Mouse (Mus musculus) ES-Bruce4 (cell line): ENCODE results near the gene Kcnip1. TPM values are rescaled to one million over a fixed set of nuclear protein-coding genes. Genes with fewer than 3 reads are reported as not detected.

Source experiments
- H3K27ac ChIP-seq: 2 replicates; pipeline ENCODE4 v1.5.1; 2012; ENCODE audit warnings: low read length, inconsistent platforms; ENCODE audit not compliant: insufficient read depth
- H3K27me3 ChIP-seq: 2 replicates; pipeline ENCODE4 v1.6.1; 2012; ENCODE audit warnings: mild to moderate bottlenecking, low read length, inconsistent platforms; ENCODE audit not compliant: control insufficient read depth, poor library complexity, insufficient read depth, severe bottlenecking
- H3K36me3 ChIP-seq: 2 replicates; pipeline ENCODE4 v1.6.1; 2012; ENCODE audit warnings: inconsistent platforms, mild to moderate bottlenecking, low read length, moderate library complexity; ENCODE audit not compliant: control insufficient read depth, poor library complexity, insufficient read depth, severe bottlenecking
- H3K4me1 ChIP-seq: one replicate; pipeline ENCODE4 v1.8.1; 2011; ENCODE audit warnings: low read length; ENCODE audit not compliant: control insufficient read depth, insufficient read depth
- H3K4me3 ChIP-seq: 2 replicates; pipeline ENCODE4 v1.5.1; 2011; ENCODE audit warnings: low read depth, mild to moderate bottlenecking, low read length
- H3K9ac ChIP-seq: 2 replicates; pipeline ENCODE4 v1.6.1; 2012; ENCODE audit warnings: low read depth, mild to moderate bottlenecking, inconsistent platforms; ENCODE audit not compliant: poor library complexity, severe bottlenecking
- H3K9me3 ChIP-seq: replicated peaks from 2 replicates; pipeline ENCODE4 v1.6.1; 2012; ENCODE audit warnings: mild to moderate bottlenecking, low read length, inconsistent platforms; ENCODE audit not compliant: control insufficient read depth, poor library complexity, insufficient read depth, severe bottlenecking
- CTCF ChIP-seq: IDR thresholded peaks from one replicate; pipeline ENCODE4 v1.8.1; 2011; ENCODE audit warnings: low read depth, low read length
- EP300 ChIP-seq: IDR thresholded peaks from 2 replicates; pipeline ENCODE4 v1.6.1; 2011; ENCODE audit warnings: low read depth, low read length; ENCODE audit not compliant: insufficient read depth
- POLR2A ChIP-seq: IDR thresholded peaks from one replicate; pipeline ENCODE4 v1.8.1; 2011; ENCODE audit warnings: low read length; ENCODE audit not compliant: insufficient read depth
- polyA plus RNA-seq: library from polyadenylated mRNA; stranded (reverse); fragments of >200 nt; gene quantifications from 2 replicates; pipeline ENCODE4 v1.2.4, GENCODE M21; 2011; ENCODE audit warnings: low read depth; ENCODE audit not compliant: missing spikeins, insufficient read depth, insufficient read length

The Kcnip1 gene
- polyA plus RNA-seq, 1 experiment, result not detected

DNA sequence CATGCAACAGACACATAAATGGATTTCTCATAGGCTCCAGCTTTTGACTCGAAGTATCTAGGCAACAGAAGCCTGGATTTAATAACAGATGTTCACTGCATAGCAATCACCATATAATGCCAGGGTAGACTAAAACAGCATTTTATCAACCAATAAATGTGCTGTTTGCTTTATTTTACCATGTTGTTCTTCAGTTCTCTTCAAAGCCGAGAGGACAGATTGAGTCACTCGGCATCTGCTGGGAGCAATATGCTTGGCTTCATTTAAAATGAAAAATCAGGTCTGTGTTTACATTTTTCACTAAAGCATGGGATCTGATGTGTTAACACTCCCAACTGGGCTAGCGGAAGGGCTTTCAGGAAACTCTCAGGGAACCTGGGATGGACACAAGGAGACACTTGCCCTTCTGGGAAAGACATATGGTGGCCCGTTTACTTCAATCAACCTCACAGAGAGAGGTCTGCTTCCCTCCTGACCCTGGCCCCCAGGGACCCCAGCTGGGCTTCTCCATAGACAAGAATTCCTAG is 220.3 kb downstream of the Kcnip1 start:
- Histone ChIP-seq H3K36me3 (no peaks in the 10 kb centered on the region), H3K4me1 (no peaks in the 10 kb centered on the region), H3K9ac (no peak overlapping the region), H3K27me3 (no peaks in the 10 kb centered on the region), H3K4me3 (no peak overlapping the region), H3K9me3 (no peaks in the 10 kb centered on the region), H3K27ac (no peak overlapping the region)
- TF ChIP-seq CTCF (no peak), EP300 (no peak), POLR2A (no peak)

DNA sequence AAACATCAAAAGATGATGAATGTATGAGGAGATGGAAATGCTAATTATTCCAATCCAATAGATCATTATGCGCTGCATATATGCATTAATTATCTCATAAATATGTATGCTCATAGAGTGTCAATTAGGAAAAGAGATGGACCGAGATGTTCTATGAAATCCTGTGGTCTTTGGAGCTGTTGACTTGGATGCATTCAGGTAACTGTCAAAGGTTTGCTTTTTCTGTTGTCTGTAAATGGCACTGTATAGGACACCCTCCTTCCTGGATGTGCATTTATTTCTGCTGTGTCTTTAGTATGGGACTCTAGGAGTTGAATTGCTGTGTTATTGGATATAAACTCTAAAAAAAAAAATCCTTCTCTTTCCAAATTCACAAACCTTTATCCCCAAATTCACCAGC is 220.9 kb downstream of the Kcnip1 start:
- TF ChIP-seq POLR2A (no peak), EP300 (no peak), CTCF (no peak)
- Histone ChIP-seq H3K36me3 (no peaks in the 10 kb centered on the region), H3K9me3 (no peaks in the 10 kb centered on the region), H3K4me3 (no peak overlapping the region), H3K27ac (no peak overlapping the region), H3K9ac (no peak overlapping the region), H3K27me3 (no peaks in the 10 kb centered on the region), H3K4me1 (no peaks in the 10 kb centered on the region)

- no peak overlapping the region for H3K9ac ChIP-seq
- no peak overlapping the region for H3K27ac ChIP-seq
- H3K9me3 ChIP-seq, result no peaks in the 10 kb centered on the region
- no peaks in the 10 kb centered on the region for H3K4me1 ChIP-seq
- H3K36me3 ChIP-seq, result no peaks in the 10 kb centered on the region
- H3K27me3 ChIP-seq, result no peaks in the 10 kb centered on the region
- no peak overlapping the region for H3K4me3 ChIP-seq
- no peak for TF ChIP-seq EP300
- no peak for TF ChIP-seq CTCF
- TF ChIP-seq POLR2A, result no peak
These were observed 225.7 kb downstream of the Kcnip1 start for GRCm38 (mm10) chr11:33766976-33767938.

GRCm38 (mm10) chr11:33761201-33761755 is 231.7 kb downstream of the Kcnip1 start:
- Histone ChIP-seq H3K27ac (no peak overlapping the region), H3K36me3 (no peaks in the 10 kb centered on the region), H3K9ac (no peak overlapping the region), H3K27me3 (no peaks in the 10 kb centered on the region), H3K4me3 (no peak overlapping the region), H3K9me3 (no peaks in the 10 kb centered on the region), H3K4me1 (no peaks in the 10 kb centered on the region)
- TF ChIP-seq EP300 (no peak), CTCF (no peak), POLR2A (no peak)

- no peaks in the 10 kb centered on the region for H3K4me1 ChIP-seq
- no peaks in the 10 kb centered on the region for H3K9me3 ChIP-seq
- H3K27me3 ChIP-seq, result no peaks in the 10 kb centered on the region
- H3K27ac ChIP-seq, result no peak overlapping the region
- H3K4me3 ChIP-seq, result no peak overlapping the region
- no peaks in the 10 kb centered on the region for H3K36me3 ChIP-seq
- no peak for TF ChIP-seq CTCF
- no peak for TF ChIP-seq POLR2A
- no peak for TF ChIP-seq EP300
- H3K9ac ChIP-seq, result no peak overlapping the region
These were observed 236.3 kb downstream of the Kcnip1 start for GRCm38 (mm10) chr11:33756624-33757023.
